Mouse (Mus musculus) CH12.LX (cell line): ENCODE measurements around the gene Gmnn. TPM values are rescaled to one million over a fixed set of nuclear protein-coding genes. Genes with fewer than 3 reads are reported as not detected.

Experiments used
- DNase-seq: peaks from one replicate; pipeline ENCODE4 v3.0.0-alpha.2; 2013; ENCODE audit errors: extremely low read depth
- H3K27ac ChIP-seq: 2 replicates; pipeline ENCODE4 v1.5.1; 2012; ENCODE audit warnings: low read depth, mild to moderate bottlenecking, control low read depth, moderate library complexity; ENCODE audit not compliant: insufficient read depth
- H3K27me3 ChIP-seq: replicated peaks from 2 replicates; pipeline ENCODE3; 2012; ENCODE audit warnings: inconsistent platforms
- H3K36me3 ChIP-seq, 2 experiments: replicated peaks in 1 of 2; 2 replicates each; pipeline versions ENCODE3 to v1.6.1; 2012; ENCODE audit warnings: inconsistent platforms in 1 of 2, low read length in 1 of 2, mild to moderate bottlenecking in 1 of 2, mixed read lengths in 1 of 2, moderate library complexity in 1 of 2; ENCODE audit not compliant: control insufficient read depth in 1 of 2, insufficient read depth in 1 of 2
- H3K4me1 ChIP-seq, 2 experiments: 2 replicates each; pipeline ENCODE4 v1.6.1; 2012; ENCODE audit warnings: inconsistent platforms in 1 of 2, moderate library complexity in 1 of 2; ENCODE audit not compliant: insufficient read depth in 2 of 2, control insufficient read depth in 1 of 2
- H3K4me2 ChIP-seq: 2 replicates; pipeline ENCODE4 v1.6.1; 2012; ENCODE audit warnings: low read depth, mild to moderate bottlenecking, control low read depth; ENCODE audit not compliant: poor library complexity, insufficient read depth, severe bottlenecking
- H3K4me3 ChIP-seq, 3 experiments: fragments of 150-350 bp in 1 of 3; sonication (generic) in 1 of 3; replicated peaks in 1 of 3; 2 replicates each; pipeline versions ENCODE3 to v1.5.1; 2011 to 2012; ENCODE audit warnings: low read depth in 2 of 3, low read length in 2 of 3, mild to moderate bottlenecking in 2 of 3, moderate library complexity in 2 of 3, control low read depth in 1 of 3, improper control_type of control experiment in 1 of 3, inconsistent platforms in 1 of 3, mixed read lengths in 1 of 3; ENCODE audit not compliant: poor library complexity in 1 of 3
- H3K79me2 ChIP-seq: replicated peaks from 2 replicates; pipeline ENCODE4 v1.6.1; 2012; ENCODE audit warnings: mild to moderate bottlenecking, moderate library complexity; ENCODE audit not compliant: control insufficient read depth, poor library complexity, insufficient read depth, severe bottlenecking; ENCODE audit errors: extremely low read depth
- H3K9ac ChIP-seq: 2 replicates; pipeline ENCODE4 v1.6.1; 2012; ENCODE audit warnings: low read depth, mild to moderate bottlenecking, control low read depth, moderate library complexity; ENCODE audit not compliant: insufficient read depth
- H3K9me3 ChIP-seq: replicated peaks from 2 replicates; pipeline ENCODE3; 2012; ENCODE audit warnings: low read length, inconsistent platforms, mixed read lengths
- BHLHE40 ChIP-seq: IDR thresholded peaks from 2 replicates; pipeline ENCODE4 v1.6.1; 2011; ENCODE audit warnings: mild to moderate bottlenecking, low read depth, low read length, improper control_type of control experiment
- CHD1 ChIP-seq: IDR thresholded peaks from 2 replicates; pipeline ENCODE4 v1.6.1; 2012; ENCODE audit warnings: low read depth, low read length, improper control_type of control experiment, inconsistent platforms
- CHD2 ChIP-seq: IDR thresholded peaks from 2 replicates; pipeline ENCODE4 v1.6.1; 2011; ENCODE audit warnings: low read length, improper control_type of control experiment
- ETS1 ChIP-seq: conservative IDR thresholded peaks from 2 replicates; pipeline ENCODE4 v1.6.1; 2012; ENCODE audit warnings: low read depth, mild to moderate bottlenecking, inconsistent platforms, low read length, improper control_type of control experiment, moderate library complexity
- GABPA ChIP-seq: IDR thresholded peaks from 2 replicates; pipeline ENCODE4 v1.6.1; 2012; ENCODE audit warnings: low read depth, low read length, improper control_type of control experiment, inconsistent platforms; ENCODE audit not compliant: insufficient replicate concordance
- JUN ChIP-seq: IDR thresholded peaks from 2 replicates; pipeline ENCODE4 v1.6.1; 2011; ENCODE audit warnings: low read depth, mild to moderate bottlenecking, low read length, improper control_type of control experiment, moderate library complexity; ENCODE audit not compliant: insufficient read depth
- JUND ChIP-seq: conservative IDR thresholded peaks from 2 replicates; pipeline ENCODE4 v1.6.1; 2011; ENCODE audit warnings: low read depth, low read length, improper control_type of control experiment
- MAX ChIP-seq: IDR thresholded peaks from 2 replicates; pipeline ENCODE4 v1.6.1; 2011; ENCODE audit warnings: low read length, improper control_type of control experiment
- MAZ ChIP-seq: IDR thresholded peaks from 2 replicates; pipeline ENCODE4 v1.6.1; 2012; ENCODE audit warnings: low read depth, mild to moderate bottlenecking, inconsistent platforms, low read length, improper control_type of control experiment, moderate library complexity
- MXI1 ChIP-seq: IDR thresholded peaks from 2 replicates; pipeline ENCODE4 v1.6.1; 2011; ENCODE audit warnings: mild to moderate bottlenecking, low read depth, low read length, improper control_type of control experiment
- NELFE ChIP-seq: IDR thresholded peaks from 2 replicates; pipeline ENCODE4 v1.6.1; 2011; ENCODE audit warnings: low read depth, low read length, improper control_type of control experiment
- NRF1 ChIP-seq: IDR thresholded peaks from 2 replicates; pipeline ENCODE4 v1.6.1; 2014; ENCODE audit warnings: low read depth, mild to moderate bottlenecking, inconsistent platforms, low read length, improper control_type of control experiment, moderate library complexity
- POLR2A ChIP-seq: IDR thresholded peaks from 2 replicates; pipeline ENCODE4 v1.6.1; 2011; ENCODE audit warnings: low read depth, mild to moderate bottlenecking, improper control_type of control experiment, low read length
- POLR2AphosphoS2 ChIP-seq: IDR thresholded peaks from 2 replicates; pipeline ENCODE4 v1.6.1; 2011; ENCODE audit warnings: low read depth, low read length, improper control_type of control experiment
- RAD21 ChIP-seq: IDR thresholded peaks from 2 replicates; pipeline ENCODE4 v1.6.1; 2011; ENCODE audit warnings: low read depth, mild to moderate bottlenecking, low read length, improper control_type of control experiment, moderate library complexity
- SIN3A ChIP-seq: IDR thresholded peaks from 2 replicates; pipeline ENCODE4 v1.6.1; 2012; ENCODE audit warnings: low read length, improper control_type of control experiment, inconsistent platforms
- TBP ChIP-seq: conservative IDR thresholded peaks from 2 replicates; pipeline ENCODE4 v1.6.1; 2011; ENCODE audit warnings: low read depth, low read length, improper control_type of control experiment
- TCF12 ChIP-seq: IDR thresholded peaks from 2 replicates; pipeline ENCODE4 v1.6.1; 2014; ENCODE audit warnings: low read depth, mild to moderate bottlenecking, inconsistent platforms, low read length, improper control_type of control experiment
- UBTF ChIP-seq: IDR thresholded peaks from 2 replicates; pipeline ENCODE4 v1.6.1; 2012; ENCODE audit warnings: low read depth, mild to moderate bottlenecking, inconsistent platforms, low read length, improper control_type of control experiment, moderate library complexity
- USF1 ChIP-seq: IDR thresholded peaks from 2 replicates; pipeline ENCODE4 v1.6.1; 2014; ENCODE audit warnings: low read depth, mild to moderate bottlenecking, inconsistent platforms, low read length, improper control_type of control experiment
- USF2 ChIP-seq: conservative IDR thresholded peaks from 2 replicates; pipeline ENCODE4 v1.6.1; 2011; ENCODE audit warnings: low read depth, low read length, improper control_type of control experiment
- ZC3H11A ChIP-seq: IDR thresholded peaks from 2 replicates; pipeline ENCODE4 v1.6.1; 2012; ENCODE audit warnings: low read depth, mild to moderate bottlenecking, inconsistent platforms, low read length, improper control_type of control experiment
- ZKSCAN1 ChIP-seq: IDR thresholded peaks from 2 replicates; pipeline ENCODE4 v1.6.1; 2012; ENCODE audit warnings: low read depth, inconsistent platforms, low read length, improper control_type of control experiment, borderline replicate concordance
- ZMIZ1 ChIP-seq: IDR thresholded peaks from 2 replicates; pipeline ENCODE4 v1.6.1; 2012; ENCODE audit warnings: low read depth, mild to moderate bottlenecking, inconsistent platforms, low read length, improper control_type of control experiment
- ZNF384 ChIP-seq: IDR thresholded peaks from 2 replicates; pipeline ENCODE4 v1.6.1; 2012; ENCODE audit warnings: low read depth, low read length, improper control_type of control experiment, inconsistent platforms
- dilution Hi-C: fragments of 300-500 bp; cut with MboI; formaldehyde crosslinking; loops from 2 replicates; pipeline ENCODE4 v1.14.3; 2020; ENCODE audit warnings: low sequenced_read_pairs; ENCODE audit not compliant: extremely low pct_unique_long_range_greater_than_20kb, extremely low pct_ligation_motif_present
- in situ Hi-C: fragments of 300-500 bp; cut with MboI; formaldehyde crosslinking; loops from 3 replicates; pipeline ENCODE4 v1.14.3; 2019; ENCODE audit warnings: low sequenced_read_pairs, low pct_ligation_motif_present, low pct_unique_long_range_greater_than_20kb, mixed read lengths
- polyA plus RNA-seq: library from polyadenylated mRNA; unstranded; fragments of >175 nt; gene quantifications from 2 replicates; pipeline ENCODE4 v1.2.1, GENCODE M21; 2012; ENCODE audit warnings: low read depth; ENCODE audit not compliant: insufficient read length
- total RNA-seq, 2 experiments: library from RNA; depleted of rRNA; stranded (reverse); fragments of 300-350 nt in 1 of 2; fragments of >200 nt in 1 of 2; gene quantifications; 2 replicates each; pipeline ENCODE4 v1.2.3; 2012 to 2014

The Gmnn gene
- total and polyA plus RNA-seq, 3 experiments: 117 to 166 (median 166) TPM

GRCm38 (mm10) chr13:24709656-24710396 lies 51.9 kb downstream of the Gmnn start:
- H3K4me2 ChIP-seq: no peak overlapping the region
- H3K9me3 ChIP-seq: no peaks in the 10 kb centered on the region
- in situ Hi-C loops: loop anchor here (25.0 kb wide), 1 partner anchor 202 kb away; no protein-coding TSS in a partner anchor
- H3K9ac ChIP-seq: no peak overlapping the region
- no peak for TF ChIP-seq NRF1
- no peak for TF ChIP-seq RAD21
- TF ChIP-seq CHD2: no peak
- TF ChIP-seq USF1: no peak
- no peak for TF ChIP-seq ZNF384
- no peak for TF ChIP-seq JUN
- TF ChIP-seq SIN3A: no peak
- no peak for TF ChIP-seq MAX
- no peak for TF ChIP-seq TBP
- no peak for TF ChIP-seq NELFE
- TF ChIP-seq POLR2A: no peak
- TF ChIP-seq ZC3H11A: no peak
- no peak for TF ChIP-seq TCF12
- TF ChIP-seq JUND: no peak
- TF ChIP-seq USF2: no peak
- no peak for TF ChIP-seq CHD1
- no peak for TF ChIP-seq ETS1
- TF ChIP-seq POLR2AphosphoS2: no peak
- no peak for TF ChIP-seq UBTF
- H3K27ac ChIP-seq: no peak overlapping the region
- DNase-seq: no peak
- H3K4me1 ChIP-seq: peaks cover 0 to 11% of the 10 kb centered on the region in 2 experiments; a peak in 2 of 4 replicates
- no peaks in the 10 kb centered on the region for H3K27me3 ChIP-seq
- dilution Hi-C loops: no loop called here
- H3K79me2 ChIP-seq: no peaks in the 10 kb centered on the region
- no peak overlapping the region for H3K4me3 ChIP-seq
- H3K36me3 ChIP-seq: peaks cover 9 to 61% of the 10 kb centered on the region in 2 experiments

GRCm38 (mm10) chr13:24702128-24702527 lies 59.6 kb downstream of the Gmnn start:
- Histone ChIP-seq H3K27ac (no peak overlapping the region), H3K9me3 (no peaks in the 10 kb centered on the region), H3K4me1 (no peaks in the 10 kb centered on the region), H3K4me2 (no peak overlapping the region), H3K36me3 (peaks cover 19 to 76% of the 10 kb centered on the region in 2 experiments), H3K9ac (no peak overlapping the region), H3K79me2 (no peaks in the 10 kb centered on the region), H3K4me3 (no peak overlapping the region), H3K27me3 (no peaks in the 10 kb centered on the region)
- no peak for DNase-seq
- TF ChIP-seq MAZ (no peak), BHLHE40 (no peak), TCF12 (no peak), RAD21 (no peak), ETS1 (no peak), CHD2 (no peak), GABPA (no peak), TBP (no peak), MXI1 (no peak), ZKSCAN1 (no peak), ZC3H11A (no peak), NRF1 (no peak), ZMIZ1 (no peak)
- in situ Hi-C loops: loop anchor here (25.0 kb wide), 1 partner anchor 210 kb away; no protein-coding TSS in a partner anchor
- dilution Hi-C loops: no loop called here
